Mouse (Mus musculus) liver, adult (tissue): ENCODE measurements around the gene Prr23a1.

Experiments used
- GATA4 ChIP-seq: IDR thresholded peaks from 2 replicates; pipeline ENCODE4 v1.6.1; 2014; ENCODE audit warnings: mild to moderate bottlenecking, low read length; ENCODE audit not compliant: insufficient replicate concordance

Prr23a1 gene

DNA sequence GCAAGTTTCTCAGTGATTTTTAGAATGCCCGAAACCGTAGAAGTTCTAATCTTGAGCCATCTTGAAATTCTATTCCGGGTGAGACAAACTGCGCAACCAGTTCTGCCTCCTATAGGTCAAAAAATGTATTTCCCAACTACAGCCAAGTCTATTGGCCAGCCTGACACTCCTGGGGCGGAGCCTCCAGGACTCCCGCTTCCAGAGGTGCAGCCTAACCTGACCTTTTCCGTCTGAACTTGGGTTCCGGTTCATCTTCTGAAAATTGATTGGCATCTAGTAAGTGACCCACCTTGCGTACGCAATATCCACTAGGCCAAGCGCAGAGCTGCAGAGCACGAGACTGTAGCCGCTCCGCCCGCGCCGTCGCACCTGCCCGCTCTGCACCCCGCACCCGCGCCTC, 22.3 kb downstream of the Prr23a1 start, which contains the start of gene Prr23a3:
Gene Prr23a3 (plus strand): TSS at position 197 of the 400 bp plus-strand sequence.
- TF ChIP-seq GATA4: no peak
